Mouse (Mus musculus) T-helper 1 cell (primary cell): ENCODE results near the gene Prmt1.
"Not testable (repeated sequence)": the region's sequence is repeated elsewhere in the genome, so short reads cannot be mapped to it uniquely, and the experiment has no call there.

Experiments used
- in situ Hi-C: fragments of 300-600 bp; cut with MboI, MseI; formaldehyde crosslinking; loops from one replicate; pipeline ENCODE4 v1.15.1; 2025; ENCODE audit warnings: high pct_unique_total_duplicates

The Prmt1 gene

DNA sequence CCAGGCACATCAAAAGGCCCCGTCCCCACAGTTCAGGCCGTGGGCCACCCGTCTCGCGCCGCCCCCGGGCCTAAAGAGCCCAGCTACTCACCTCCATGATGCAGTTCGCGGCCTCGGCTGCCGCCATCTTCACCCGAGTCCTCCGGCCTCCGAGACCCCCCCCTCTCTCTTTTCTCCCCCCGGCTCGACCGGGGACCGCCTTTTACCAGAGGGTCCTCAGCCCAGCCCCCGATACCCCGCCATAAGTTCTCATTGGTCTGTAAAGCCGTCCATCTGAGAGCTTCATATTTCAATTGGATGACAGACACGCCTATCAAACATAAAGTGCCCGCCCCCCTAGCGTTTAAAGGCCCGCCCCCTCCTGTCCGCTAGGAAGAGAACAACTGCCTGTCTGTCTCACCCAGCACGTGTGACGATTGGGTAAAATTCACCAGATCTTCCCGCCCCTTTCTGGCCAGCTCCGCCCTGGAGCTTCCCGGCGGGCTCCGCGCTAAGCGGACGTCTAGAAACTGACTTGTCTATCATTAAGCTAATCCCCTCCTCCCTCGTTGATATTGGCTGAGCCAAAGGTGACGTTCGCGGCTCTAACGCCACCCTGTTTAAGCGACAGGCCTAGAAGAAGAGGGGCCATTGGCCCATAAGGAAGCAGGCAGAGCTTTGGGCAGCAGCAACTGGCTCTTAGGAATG is at the start of gene Prmt1:
TSS of gene Prmt1 (minus strand) at position 377 of the 687 bp plus-strand sequence.
- in situ Hi-C loops: no loop called here

GRCm38 (mm10) chr7:45035631-45036030 is 49.3 kb upstream of the Prmt1 start:
- in situ Hi-C loops: no loop called here

DNA sequence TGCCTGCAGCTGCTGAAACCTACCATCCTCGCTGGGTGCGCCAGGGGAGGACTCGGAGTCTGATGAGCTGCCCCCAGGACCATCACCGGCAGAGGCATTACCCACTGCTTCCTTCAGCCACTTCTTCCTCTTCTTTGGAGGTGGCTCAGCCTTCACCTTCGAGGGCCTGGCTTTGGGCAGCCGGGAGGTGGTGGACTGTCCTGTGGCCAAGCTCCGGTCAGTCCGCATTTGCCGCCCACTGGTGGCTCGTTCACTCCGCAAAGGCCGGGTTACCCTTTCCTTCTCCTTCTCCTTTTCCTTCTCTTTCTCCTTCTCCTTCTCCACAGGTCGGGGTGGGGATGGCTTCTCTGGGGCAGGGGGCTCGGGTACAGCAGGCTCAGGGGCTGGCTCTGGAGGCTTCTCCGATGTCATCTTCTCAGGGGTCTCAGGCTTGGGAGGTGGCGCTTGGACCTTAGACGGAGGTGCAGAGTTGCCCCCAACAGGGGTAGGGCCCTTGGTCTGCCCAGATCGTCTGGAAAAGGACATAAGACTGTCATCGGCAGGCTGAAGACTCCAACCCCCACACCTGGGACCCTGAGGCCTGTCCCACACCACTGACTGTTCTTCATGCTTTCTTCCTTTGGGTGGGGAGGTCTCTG is 47.5 kb upstream of the Prmt1 start:
- in situ Hi-C loops: loop anchor here (5.0 kb wide), 1 partner anchor 38 kb away; no protein-coding TSS in a partner anchor

- in situ Hi-C loops: loop anchor here (5.0 kb wide), 1 partner anchor 41 kb away; no protein-coding TSS in a partner anchor
Measured at GRCm38 (mm10) chr7:45030857-45031256, 44.5 kb upstream of the Prmt1 start.

GRCm38 (mm10) chr7:45029995-45030394 is 43.6 kb upstream of the Prmt1 start:
- in situ Hi-C loops: loop anchor here (5.0 kb wide), 1 partner anchor 42 kb away; no protein-coding TSS in a partner anchor

DNA sequence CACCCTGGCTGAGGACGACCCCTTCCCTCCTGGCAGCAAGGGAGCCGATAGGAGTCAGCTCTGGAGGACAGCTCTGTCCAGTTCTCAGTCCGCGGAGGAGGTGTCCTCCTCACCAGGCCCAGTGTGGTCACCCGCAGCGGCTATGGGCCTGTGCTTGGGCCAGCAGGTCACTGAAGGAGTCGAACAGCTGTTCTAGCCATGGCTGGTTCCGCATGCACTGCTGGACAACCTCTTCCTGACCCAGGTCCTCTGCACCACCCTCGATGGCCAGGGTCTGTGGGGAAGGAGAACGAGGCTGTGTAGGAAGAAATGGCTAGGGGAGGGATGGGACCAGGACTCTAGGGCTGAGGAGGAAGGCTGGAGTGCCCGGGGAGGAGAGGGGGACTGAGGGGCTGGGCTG is 42.0 kb upstream of the Prmt1 start:
- in situ Hi-C loops: no loop called here

- in situ Hi-C loops: no loop called here
Measured at GRCm38 (mm10) chr7:45027761-45028160, 41.4 kb upstream of the Prmt1 start.

- in situ Hi-C loops: no loop called here
Measured at GRCm38 (mm10) chr7:45026256-45026655, 39.9 kb upstream of the Prmt1 start.

DNA sequence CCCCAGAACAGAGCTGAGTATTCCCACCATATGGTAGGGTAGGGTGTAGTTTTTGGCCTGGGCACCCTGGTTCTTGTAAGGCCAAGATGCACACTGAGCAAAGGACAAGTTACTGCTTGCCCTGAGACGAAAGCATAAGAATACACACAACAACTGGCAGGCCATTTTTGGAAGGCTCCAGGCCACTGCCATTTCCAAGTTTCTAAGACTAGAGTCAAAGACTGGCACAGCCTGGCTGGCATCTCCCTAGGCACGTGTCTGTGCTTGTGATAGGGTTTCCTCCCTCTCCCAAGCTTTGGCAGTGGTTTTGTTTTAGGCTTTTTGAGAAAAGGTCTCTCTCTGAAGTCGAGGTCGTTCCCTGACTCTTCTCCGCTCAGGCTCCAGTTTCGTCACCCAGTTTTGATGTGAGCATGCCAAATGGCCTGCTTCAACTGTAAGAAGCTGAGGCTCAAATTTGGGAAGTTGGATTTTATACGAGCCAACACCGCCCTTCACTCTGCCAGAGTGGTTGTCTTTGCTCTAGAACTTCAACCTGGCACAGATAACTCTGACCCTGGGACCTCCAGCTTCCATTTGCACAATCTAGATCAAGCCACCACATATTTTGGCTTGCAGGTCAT is 39.3 kb upstream of the Prmt1 start:
- in situ Hi-C loops: no loop called here

DNA sequence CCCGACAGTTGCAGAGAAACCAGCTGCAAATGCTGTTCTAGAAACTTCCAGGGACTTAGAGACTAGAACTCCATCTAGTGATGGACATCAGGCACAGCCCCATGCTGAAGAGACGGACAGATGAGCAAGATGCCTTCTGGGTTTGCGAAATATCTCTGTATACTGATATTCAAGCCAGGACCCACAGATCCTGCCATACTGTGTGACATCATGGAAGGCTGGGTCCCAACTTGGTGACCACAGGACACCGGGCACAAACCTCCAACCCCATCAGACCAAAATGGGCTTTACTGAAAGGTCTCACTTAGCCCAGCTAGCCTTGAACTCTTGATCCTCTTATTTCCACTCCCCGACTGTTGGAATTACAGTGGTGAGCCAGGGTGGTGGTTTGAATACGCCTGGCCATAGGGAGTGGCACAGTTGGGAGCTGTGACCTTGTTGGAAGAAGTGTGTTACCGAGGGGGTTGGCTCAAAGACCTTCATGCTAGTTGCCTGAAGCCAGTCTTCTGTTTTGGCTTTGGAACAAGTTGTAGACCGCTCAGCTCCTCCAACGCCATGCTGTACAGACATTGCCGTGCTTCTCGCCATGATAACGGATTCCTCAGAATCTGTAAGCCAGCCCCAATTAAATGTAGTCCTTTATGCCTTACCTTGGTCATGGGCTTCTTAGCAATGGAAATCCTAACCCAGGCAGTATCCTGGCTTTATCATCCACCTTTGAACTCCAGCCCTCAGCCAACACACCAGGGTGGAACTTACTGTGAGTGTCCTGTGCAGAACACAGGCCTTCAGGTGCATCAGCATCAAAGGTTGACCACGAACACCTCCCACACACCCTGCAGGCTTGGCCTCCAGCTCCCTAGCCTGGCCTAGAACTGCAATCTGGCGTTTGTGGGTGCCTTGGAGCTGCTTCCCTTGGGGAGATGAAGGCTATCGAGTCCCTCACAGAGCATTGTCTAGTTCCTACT is 38.2 kb upstream of the Prmt1 start:
- in situ Hi-C loops: no loop called here

GRCm38 (mm10) chr7:45023711-45024110 is 37.3 kb upstream of the Prmt1 start:
- in situ Hi-C loops: not testable (repeated sequence)

- in situ Hi-C loops: no loop called here
Measured at GRCm38 (mm10) chr7:45020225-45020624, 33.9 kb upstream of the Prmt1 start.

GRCm38 (mm10) chr7:45019031-45019571 is 32.7 kb upstream of the Prmt1 start:
- in situ Hi-C loops: no loop called here

- in situ Hi-C loops: no loop called here
Measured at GRCm38 (mm10) chr7:45017242-45018061, 31.1 kb upstream of the Prmt1 start, which contains the start of gene Rras. Rras (plus strand) TSS chr7:45017961.

- in situ Hi-C loops: no loop called here
Measured at GRCm38 (mm10) chr7:45016761-45017160, 30.4 kb upstream of the Prmt1 start.

DNA sequence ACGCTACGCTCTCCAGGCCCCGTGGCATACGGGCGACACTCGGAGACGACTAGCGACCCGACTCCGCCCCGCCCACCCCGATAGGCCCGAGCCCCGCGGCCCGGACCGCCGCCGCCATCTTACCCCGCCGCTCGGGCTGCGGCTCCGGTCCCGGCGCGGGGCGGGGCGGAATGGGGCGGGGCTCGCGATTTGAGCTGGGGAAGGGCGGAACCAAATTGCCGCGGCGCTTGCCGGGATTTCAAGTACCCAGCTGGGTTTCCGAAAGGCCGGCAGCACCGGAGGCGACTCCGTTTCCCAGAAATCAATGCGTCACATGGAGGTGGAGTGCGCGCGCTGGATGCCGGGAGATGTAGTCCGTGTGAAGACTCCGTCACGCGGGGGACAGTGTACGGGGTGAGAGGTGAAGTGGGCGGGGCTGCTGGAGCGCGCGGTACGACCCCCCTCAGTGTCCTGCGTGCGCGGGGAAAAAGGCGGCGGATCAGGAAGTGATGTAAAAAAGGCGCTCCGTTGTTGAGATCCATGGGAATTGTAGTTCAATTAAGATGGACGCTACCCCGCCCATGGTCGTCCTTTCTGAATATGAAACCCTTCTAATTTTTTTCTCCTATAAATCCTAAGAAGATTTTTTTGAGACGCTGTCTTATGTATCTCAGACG is 29.7 kb upstream of the Prmt1 start, which contains the start of gene Scaf1:
TSS of gene Scaf1 (minus strand) at position 407 of the 656 bp plus-strand sequence.
- in situ Hi-C loops: no loop called here

- in situ Hi-C loops: no loop called here
Measured at GRCm38 (mm10) chr7:45015344-45015956, 29.1 kb upstream of the Prmt1 start.

- in situ Hi-C loops: no loop called here
Measured at GRCm38 (mm10) chr7:45014096-45014451, 27.7 kb upstream of the Prmt1 start.

- in situ Hi-C loops: no loop called here
Measured at GRCm38 (mm10) chr7:45013366-45014095, 27.2 kb upstream of the Prmt1 start.
